Mouse (Mus musculus) neural tube, embryonic 14.5 days (tissue): ENCODE data around the gene Gm11541. TPM values are rescaled to one million over a fixed set of nuclear protein-coding genes. Genes with fewer than 3 reads are reported as not detected.
"Not testable (repeated sequence)": the region's sequence is repeated elsewhere in the genome, so short reads cannot be mapped to it uniquely, and the experiment has no call there.

Experiments used
- ATAC-seq: fragments of 200-750 bp; cut with Nextera tagmentation; 2 replicates; pipeline ENCODE4 v1.8.0; 2017; ENCODE audit warnings: low read depth, mild to moderate bottlenecking, moderate TSS enrichment, moderate library complexity
- H3K27ac ChIP-seq: fragments of 300-500 bp; sonication (generic); 2 replicates; pipeline ENCODE4 v1.5.1; 2014; ENCODE audit warnings: low read depth, mild to moderate bottlenecking, control low read depth, low read length, moderate library complexity, mixed read lengths
- H3K27me3 ChIP-seq: fragments of 300-500 bp; sonication (generic); 2 replicates; pipeline ENCODE4 v1.6.1; 2014; ENCODE audit warnings: low read length; ENCODE audit not compliant: control insufficient read depth, insufficient read depth
- H3K36me3 ChIP-seq: fragments of 300-500 bp; sonication (generic); 2 replicates; pipeline ENCODE4 v1.6.1; 2014; ENCODE audit warnings: low read length, mixed read lengths; ENCODE audit not compliant: control insufficient read depth, insufficient read depth
- H3K4me1 ChIP-seq: fragments of 300-500 bp; sonication (generic); 2 replicates; pipeline ENCODE4 v1.6.1; 2014; ENCODE audit warnings: low read length; ENCODE audit not compliant: control insufficient read depth, insufficient read depth
- H3K4me2 ChIP-seq: fragments of 300-500 bp; sonication (generic); 2 replicates; pipeline ENCODE4 v1.6.1; 2014; ENCODE audit warnings: mild to moderate bottlenecking, low read depth, low read length, control low read depth
- H3K4me3 ChIP-seq: fragments of 300-500 bp; sonication (generic); 2 replicates; pipeline ENCODE4 v1.5.1; 2014; ENCODE audit warnings: low read depth, low read length, control low read depth, mixed read lengths
- H3K9ac ChIP-seq: fragments of 300-500 bp; sonication (generic); replicated peaks from 2 replicates; pipeline ENCODE4 v1.6.1; 2014; ENCODE audit warnings: low read depth, mild to moderate bottlenecking, control low read depth, low read length, mixed read lengths
- H3K9me3 ChIP-seq: fragments of 300-500 bp; sonication (generic); 2 replicates; pipeline ENCODE4 v1.6.1; 2016; ENCODE audit warnings: low read length; ENCODE audit not compliant: control insufficient read depth
- WGBS: fragments of 180-500 bp; shearing (Covaris S2); extraction: QIAGEN DNeasy Blood & Tissue Kit; methylation state at CpG from one replicate; pipeline ENCODE4 v1.1.7; 2014; 5-methylcytosine and 5-hydroxymethylcytosine counted together
- polyA plus RNA-seq: library from polyadenylated mRNA; unstranded; fragments of >200 nt; fragmentation: Nextera tagmentation; extraction: Ambion mirVana; gene quantifications from 2 replicates; pipeline ENCODE4 v1.2.1, GENCODE M21; 2014

Gene Gm11541
- polyA plus RNA-seq, 1 experiment from 2014 or later: not detected

- no peak for ATAC-seq
- no peaks in the 10 kb centered on the region for H3K27me3 ChIP-seq
- WGBS: 46% methylated on average over 27 of the region's 27 CpGs
- 0 out of 2 replicates have a peak, but pooled peaks cover 4% of the 10 kb centered on the region for H3K4me1 ChIP-seq
- peak overlapping the region; percentile 1; the same call in 1 of the 2 replicates for H3K4me2 ChIP-seq
- no peak overlapping the region for H3K4me3 ChIP-seq
- H3K36me3 ChIP-seq: no peaks in the 10 kb centered on the region
- no peak overlapping the region for H3K27ac ChIP-seq
- no peak overlapping the region for H3K9ac ChIP-seq
- H3K9me3 ChIP-seq: no peaks in the 10 kb centered on the region
These were observed 2.7 kb downstream of the Gm11541 start for GRCm38 (mm10) chr11:94701401-94702215.

DNA sequence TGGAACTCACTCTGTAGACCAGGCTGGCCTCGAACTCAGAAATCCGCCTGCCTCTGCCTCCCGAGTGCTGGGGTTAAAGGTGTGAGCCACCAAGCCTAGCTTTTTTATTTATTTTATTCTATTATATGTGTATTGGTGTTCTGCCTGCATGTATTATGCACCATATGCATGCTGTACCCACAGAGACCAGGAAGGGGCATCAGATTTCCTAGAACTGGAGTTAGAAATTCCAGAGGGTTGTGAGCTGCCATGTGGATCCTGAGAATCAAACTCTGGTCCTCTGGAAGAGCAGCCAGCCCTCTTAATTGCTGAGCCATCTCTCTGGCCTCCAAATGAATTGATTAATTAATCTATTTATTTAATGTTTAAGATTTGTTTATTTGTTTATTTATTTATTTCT, 4.9 kb downstream of the Gm11541 start:
- Histone ChIP-seq H3K36me3 (no peaks in the 10 kb centered on the region), H3K9ac (no peak overlapping the region), H3K4me1 (0 out of 2 replicates have a peak, but pooled peaks cover 4% of the 10 kb centered on the region), H3K4me3 (no peak overlapping the region), H3K9me3 (no peaks in the 10 kb centered on the region), H3K4me2 (no peak overlapping the region), H3K27me3 (no peaks in the 10 kb centered on the region), H3K27ac (no peak overlapping the region)
- ATAC-seq: no peak
- WGBS: 100% methylated on average over 3 of the region's 3 CpGs

DNA sequence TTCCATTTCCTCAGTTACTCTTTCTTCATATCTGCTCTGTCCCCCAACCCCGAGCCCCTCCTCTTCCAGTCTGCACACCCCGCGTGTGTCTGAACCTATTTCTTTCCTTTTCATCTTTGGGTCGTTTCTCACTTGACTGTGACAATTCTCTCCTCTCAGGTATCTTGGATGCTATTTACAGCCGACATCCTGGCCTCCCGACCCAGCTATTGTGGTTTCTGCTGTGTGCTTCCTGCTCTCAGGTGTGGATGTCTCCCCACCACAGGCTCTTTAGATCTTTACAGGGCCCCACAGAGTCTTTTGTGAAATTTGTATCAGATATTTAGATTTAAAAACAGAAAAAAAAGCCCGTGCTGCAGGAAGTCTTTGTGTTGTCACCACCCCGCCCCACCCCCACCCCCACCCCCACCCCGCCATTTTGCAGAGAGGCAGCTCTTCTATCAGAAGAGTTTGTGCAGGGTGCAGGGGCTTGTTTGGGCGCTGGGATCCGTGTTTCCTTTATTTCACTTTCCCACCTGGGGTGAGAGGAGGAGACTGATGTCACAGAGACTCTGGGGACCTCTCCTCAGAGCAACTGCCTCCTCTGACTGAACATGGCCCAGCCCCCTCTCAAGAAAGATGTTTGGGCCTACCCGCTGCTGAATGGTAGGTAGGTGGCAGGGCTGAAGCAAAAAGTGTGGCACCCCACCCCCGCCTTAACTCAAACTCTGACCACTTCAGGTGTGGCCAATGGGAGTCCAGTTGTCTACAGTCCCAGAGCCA, 6.4 kb downstream of the Gm11541 start:
- 50% methylated on average over 13 of the region's 13 CpGs for WGBS
- 0 out of 2 replicates have a peak, but pooled peaks cover 4% of the 10 kb centered on the region for H3K4me1 ChIP-seq
- no peak overlapping the region for H3K4me2 ChIP-seq
- no peak for ATAC-seq
- no peaks in the 10 kb centered on the region for H3K36me3 ChIP-seq
- H3K27ac ChIP-seq: no peak overlapping the region
- H3K27me3 ChIP-seq: no peaks in the 10 kb centered on the region
- no peak overlapping the region for H3K9ac ChIP-seq
- no peak overlapping the region for H3K4me3 ChIP-seq
- H3K9me3 ChIP-seq: no peaks in the 10 kb centered on the region

DNA sequence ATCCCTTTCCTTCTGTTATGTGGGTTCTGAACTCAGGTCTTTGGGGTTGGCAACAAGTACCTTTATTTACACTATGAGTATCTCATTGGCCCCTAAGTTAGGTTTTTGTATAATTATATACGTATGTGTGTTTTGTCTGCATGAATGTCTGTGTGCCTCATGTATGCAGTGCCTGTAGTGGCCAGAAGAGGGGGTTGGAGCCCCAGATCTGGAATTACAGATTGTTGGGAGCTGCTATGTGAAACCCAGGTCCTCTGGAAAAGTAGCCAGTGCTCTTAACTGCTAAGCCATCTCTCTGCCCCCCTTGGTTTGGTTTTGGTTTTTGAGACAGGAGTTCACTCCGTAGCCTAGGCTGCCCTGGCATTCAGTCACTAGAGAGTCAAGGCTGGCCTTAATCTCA, 7.2 kb downstream of the Gm11541 start:
- Histone ChIP-seq H3K4me2 (no peak overlapping the region), H3K27me3 (no peaks in the 10 kb centered on the region), H3K9ac (no peak overlapping the region), H3K4me1 (0 out of 2 replicates have a peak, but pooled peaks cover 4% of the 10 kb centered on the region), H3K9me3 (no peaks in the 10 kb centered on the region), H3K27ac (no peak overlapping the region), H3K4me3 (no peak overlapping the region), H3K36me3 (no peaks in the 10 kb centered on the region)
- WGBS: 91% methylated on average over 2 of the region's 2 CpGs
- ATAC-seq: no peak

- H3K4me3 ChIP-seq: no peak overlapping the region
- 87% methylated on average over 6 of the region's 6 CpGs for WGBS
- H3K4me2 ChIP-seq: no peak overlapping the region
- no peaks in the 10 kb centered on the region for H3K9me3 ChIP-seq
- no peak overlapping the region for H3K27ac ChIP-seq
- H3K27me3 ChIP-seq: no peaks in the 10 kb centered on the region
- H3K4me1 ChIP-seq: no peaks in the 10 kb centered on the region
- H3K9ac ChIP-seq: no peak overlapping the region
- no peak for ATAC-seq
- no peaks in the 10 kb centered on the region for H3K36me3 ChIP-seq
These were observed 8.8 kb downstream of the Gm11541 start for GRCm38 (mm10) chr11:94695508-94695907.

DNA sequence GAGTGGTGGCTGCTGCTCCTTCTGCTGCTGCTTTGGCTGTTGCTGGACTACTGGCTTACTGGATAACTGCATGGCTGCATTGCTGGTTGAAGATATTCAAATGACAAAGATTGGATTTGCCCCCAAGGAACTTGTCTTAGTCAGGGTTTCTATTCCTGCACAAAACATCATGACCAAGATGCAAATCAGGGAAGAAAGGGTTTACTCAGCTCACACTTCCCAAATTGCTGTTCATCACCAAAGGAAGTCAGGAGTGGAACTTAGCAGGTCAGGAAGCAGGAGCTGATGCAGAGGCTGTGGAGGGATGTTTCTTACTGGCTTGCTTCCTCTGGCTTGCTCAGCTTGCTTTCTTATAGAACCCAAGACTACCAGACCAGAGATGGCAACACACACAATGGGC, 11.8 kb downstream of the Gm11541 start:
- not testable (repeated sequence) for H3K9me3 ChIP-seq, H3K4me1 ChIP-seq, H3K4me3 ChIP-seq, H3K4me2 ChIP-seq, H3K27me3 ChIP-seq, H3K27ac ChIP-seq, ATAC-seq, H3K9ac ChIP-seq, H3K36me3 ChIP-seq

- Histone ChIP-seq H3K27ac (no peak overlapping the region), H3K36me3 (no peaks in the 10 kb centered on the region), H3K9ac (no peak overlapping the region), H3K27me3 (no peaks in the 10 kb centered on the region), H3K9me3 (no peaks in the 10 kb centered on the region), H3K4me3 (no peak overlapping the region), H3K4me2 (no peak overlapping the region), H3K4me1 (no peaks in the 10 kb centered on the region)
- ATAC-seq: no peak
- 87% methylated on average over 6 of the region's 6 CpGs for WGBS
These were observed 17.1 kb downstream of the Gm11541 start for GRCm38 (mm10) chr11:94687178-94687577.

DNA sequence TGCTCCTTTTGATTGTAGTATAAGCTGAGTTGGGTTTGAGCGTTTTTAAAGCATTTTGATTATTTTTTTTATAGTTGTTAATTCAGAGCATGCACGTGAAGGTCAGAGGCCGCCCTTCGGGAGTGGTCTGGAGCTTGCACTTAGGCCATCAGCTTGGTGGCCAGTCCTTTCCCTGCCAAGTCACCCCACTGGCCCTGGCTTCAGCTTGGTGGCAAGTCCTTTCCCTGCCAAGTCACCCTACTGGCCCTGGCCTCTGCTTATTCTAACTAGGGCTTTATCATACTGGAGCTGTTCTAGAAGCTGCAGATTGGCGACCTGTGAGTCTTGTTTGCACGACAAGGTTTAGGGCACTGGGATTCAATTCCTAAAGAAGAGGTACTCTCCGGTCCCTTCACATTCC, 21.9 kb downstream of the Gm11541 start:
- no peaks in the 10 kb centered on the region for H3K4me1 ChIP-seq
- H3K9me3 ChIP-seq: no peaks in the 10 kb centered on the region
- no peak for ATAC-seq
- no peak overlapping the region for H3K9ac ChIP-seq
- no peak overlapping the region for H3K27ac ChIP-seq
- no peak overlapping the region for H3K4me2 ChIP-seq
- no peaks in the 10 kb centered on the region for H3K27me3 ChIP-seq
- no peak overlapping the region for H3K4me3 ChIP-seq
- H3K36me3 ChIP-seq: no peaks in the 10 kb centered on the region
- WGBS: 82% methylated on average over 7 of the region's 7 CpGs

GRCm38 (mm10) chr11:94681640-94682039, 22.7 kb downstream of the Gm11541 start:
- 93% methylated on average over 4 of the region's 4 CpGs for WGBS
- Histone ChIP-seq H3K9me3 (no peaks in the 10 kb centered on the region), H3K4me2 (no peak overlapping the region), H3K9ac (no peak overlapping the region), H3K4me3 (no peak overlapping the region), H3K27ac (no peak overlapping the region), H3K4me1 (peaks cover under 1% of the 10 kb centered on the region), H3K36me3 (no peaks in the 10 kb centered on the region), H3K27me3 (no peaks in the 10 kb centered on the region)
- no peak for ATAC-seq
